Mouse (Mus musculus): ENCODE data around the gene Olfr1275.

The Olfr1275 gene

DNA sequence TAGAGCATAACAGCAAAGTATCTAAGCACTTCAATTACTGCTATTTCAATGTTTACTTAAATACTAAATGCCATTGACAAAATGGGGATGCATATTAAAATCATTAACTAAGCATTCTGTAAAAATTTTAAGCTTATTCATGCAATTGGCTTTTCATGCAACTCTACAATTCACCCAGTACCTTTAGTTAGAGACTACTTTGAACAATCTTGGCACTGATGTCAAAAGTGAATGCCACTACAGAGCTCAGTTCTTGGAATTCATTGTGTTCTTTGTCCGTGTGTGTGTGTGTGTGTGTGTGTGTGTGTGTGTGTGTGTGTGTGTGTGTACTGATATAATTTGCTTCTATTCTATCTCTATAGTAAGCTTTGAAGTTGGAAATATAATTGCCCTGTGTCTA is at the start of gene Olfr1275:
TSS of gene Olfr1275 (minus strand) at position 101 of the 400 bp plus-strand sequence.
- DNase-seq (ENCODE audit: low spot score in 2 of 2), result no peak

GRCm38 (mm10) chr2:111274006-111274405 is 38.9 kb upstream of the Olfr1275 start, which contains the start of gene Olfr1277:
Olfr1277 (minus strand) TSS chr2:111274106.
- DNase-seq (ENCODE audit: low spot score in 2 of 2), result no peak

GRCm38 (mm10) chr2:111254216-111254615 is 19.1 kb upstream of the Olfr1275 start, which contains the start of gene Olfr1276:
Olfr1276 (plus strand) TSS chr2:111254516.
- DNase-seq (ENCODE audit: low spot score in 2 of 2), result no peak

DNA sequence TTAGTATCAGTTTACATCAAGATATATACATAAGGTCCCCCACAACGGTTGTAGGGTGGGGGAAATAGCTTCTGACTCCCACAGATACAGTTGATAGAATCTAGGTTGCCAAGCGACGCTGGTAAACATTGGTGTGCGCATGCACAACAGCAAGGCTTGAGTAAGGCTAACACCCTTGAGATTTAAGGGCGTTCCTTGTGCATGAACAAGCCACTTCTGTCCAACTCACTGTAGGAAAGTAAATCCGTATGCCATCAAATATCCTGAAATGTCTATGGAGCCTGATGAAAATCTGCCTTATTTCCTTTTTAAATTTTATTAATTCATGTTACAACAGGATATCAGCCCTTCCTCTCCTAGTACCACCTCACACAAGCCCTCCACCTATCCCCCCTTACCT is 5.6 kb downstream of the Olfr1275 start, which contains the start of gene 4930430A15Rik:
TSS of gene 4930430A15Rik (minus strand) at position 101 of the 400 bp plus-strand sequence.
- no peak for DNase-seq (ENCODE audit: low spot score in 2 of 2)

DNA sequence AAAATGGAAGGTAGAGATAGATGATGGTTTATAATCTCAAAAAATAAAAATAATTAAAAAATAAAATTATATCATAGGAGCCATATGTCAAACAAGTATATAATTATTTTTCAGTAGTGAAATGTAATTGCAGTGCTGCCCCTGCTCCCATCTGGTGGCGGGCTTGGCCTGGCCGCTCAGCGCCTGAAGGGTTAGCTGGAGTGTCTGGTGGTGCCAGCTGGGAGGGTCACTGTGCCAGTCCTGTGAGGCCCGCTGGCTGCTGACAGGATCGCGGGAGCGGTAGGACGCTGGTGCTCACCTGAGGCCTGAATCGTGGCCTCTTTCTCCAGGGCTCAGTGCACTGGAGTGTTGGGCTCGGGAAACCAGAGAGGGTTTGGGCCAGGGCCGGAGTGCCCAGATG is 53.0 kb downstream of the Olfr1275 start:
- no peak for DNase-seq (ENCODE audit: low spot score in 2 of 2)
